20 mouse cellular contexts compared by ENCODE assay signal in genomic region chr15:78435681-78436080, GRCm38 (mm10). TPM values are rescaled to one million over a fixed set of nuclear protein-coding genes. Genes with fewer than 3 reads are reported as not detected.
DNase-seq lines count a peak whose midpoint lies in the region; ATAC-seq lines count a peak whose summit lies in the region.
"Had no signal": no experiment of that assay in that cellular context is flagged by ENCODE, and none has a peak within 500 bp of the region (broad histone marks: within the 10 kb centered on the region; RNA-seq: fewer than 3 reads in every experiment).

No protein-coding gene starts in this region.

- 68% methylated on average over 11 of the region's 11 CpGs for WGBS in hindbrain, embryonic 11.5 days
- 83% methylated on average over 11 of the region's 11 CpGs for WGBS in hindbrain, embryonic 14.5 days
- WGBS in limb, embryonic 10.5 days: 87% methylated on average over 11 of the region's 11 CpGs

- H3K9ac ChIP-seq in hindbrain, embryonic 11.5 days (ENCODE audit: low read depth, low read length): no peak overlapping the region
- H3K9ac ChIP-seq in hindbrain, embryonic 14.5 days: no peak overlapping the region
- H3K9ac ChIP-seq: midbrain, embryonic 15.5 days had no signal

- 0 out of 2 replicates have a peak, but pooled peaks have one; percentile 5 for ATAC-seq in hindbrain, embryonic 11.5 days (ENCODE audit: low FRiP score)
- no peak for ATAC-seq in hindbrain, embryonic 14.5 days (ENCODE audit: low FRiP score)
- ATAC-seq in megakaryocyte progenitor cell, adult 5-6 weeks (replicated peaks; ENCODE audit: poor library complexity): no peak
- ATAC-seq: inflammation-experienced regulatory T-cells, adult 6 months had no signal

- H3K4me1 ChIP-seq in hindbrain, embryonic 11.5 days (replicated peaks; ENCODE audit: control insufficient read depth, insufficient read depth, low read length): peaks cover 16% of the 10 kb centered on the region
- peaks cover 14% of the 10 kb centered on the region; the same call in 1 of the 2 replicates for H3K4me1 ChIP-seq in hindbrain, embryonic 14.5 days (replicated peaks; ENCODE audit: control insufficient read depth, insufficient read depth, low read length)
- H3K4me1 ChIP-seq in limb, embryonic 10.5 days: peaks cover 54% of the 10 kb centered on the region

- H3K36me3 ChIP-seq in hindbrain, embryonic 11.5 days (ENCODE audit: control insufficient read depth, insufficient read depth, low read length): 0 out of 2 replicates have a peak, but pooled peaks cover 3% of the 10 kb centered on the region
- H3K36me3 ChIP-seq in hindbrain, embryonic 14.5 days (replicated peaks; ENCODE audit: control insufficient read depth, insufficient read depth): peaks cover 41% of the 10 kb centered on the region
- peaks cover 54% of the 10 kb centered on the region for H3K36me3 ChIP-seq in limb, embryonic 10.5 days

- no peaks in the 10 kb centered on the region for H3K9me3 ChIP-seq in hindbrain, embryonic 11.5 days (ENCODE audit: control insufficient read depth, low read length)
- H3K9me3 ChIP-seq in hindbrain, embryonic 14.5 days (ENCODE audit: control insufficient read depth, low read length): no peaks in the 10 kb centered on the region
- H3K9me3 ChIP-seq in limb, embryonic 10.5 days (replicated peaks): no peaks in the 10 kb centered on the region
- H3K9me3 ChIP-seq: limb, embryonic 15.5 days; midbrain, embryonic 15.5 days had no signal

- H3K27me3 ChIP-seq in hindbrain, embryonic 11.5 days (ENCODE audit: control insufficient read depth, insufficient read depth, low read length): no peaks in the 10 kb centered on the region
- H3K27me3 ChIP-seq in hindbrain, embryonic 14.5 days (ENCODE audit: control insufficient read depth, insufficient read depth, low read length): no peaks in the 10 kb centered on the region
- peaks cover 37% of the 10 kb centered on the region for H3K27me3 ChIP-seq in limb, embryonic 10.5 days (ENCODE audit: low read depth, poor library complexity, severe bottlenecking)

- H3K4me2 ChIP-seq in hindbrain, embryonic 11.5 days (replicated peaks; ENCODE audit: low read depth, low read length): no peak overlapping the region
- no peak overlapping the region for H3K4me2 ChIP-seq in hindbrain, embryonic 14.5 days (replicated peaks)
- H3K4me2 ChIP-seq: midbrain, embryonic 15.5 days had no signal

- H3K4me3 ChIP-seq in hindbrain, embryonic 11.5 days (ENCODE audit: low read depth, low read length): no peak overlapping the region
- H3K4me3 ChIP-seq in hindbrain, embryonic 14.5 days (replicated peaks; ENCODE audit: low read length): no peak overlapping the region
- no peak overlapping the region for H3K4me3 ChIP-seq in limb, embryonic 10.5 days
- H3K4me3 ChIP-seq: midbrain, embryonic 15.5 days had no signal

- no peak overlapping the region for H3K27ac ChIP-seq in hindbrain, embryonic 11.5 days (ENCODE audit: low read depth, low read length)
- H3K27ac ChIP-seq in hindbrain, embryonic 14.5 days: no peak overlapping the region
- H3K27ac ChIP-seq in limb, embryonic 10.5 days: peak overlapping the region; percentile 75; the same call in 1 of the 2 replicates
- H3K27ac ChIP-seq: midbrain, embryonic 15.5 days had no signal

- peak; percentile 33 for DNase-seq in cerebellum, adult 11 months
- DNase-seq in cerebellum, postnatal 4 days (ENCODE audit: low spot score in 2 of 2): no peak
- no peak for DNase-seq in hindbrain, embryonic 11.5 days (ENCODE audit: low spot score)
- no peak for DNase-seq in hindbrain, embryonic 14.5 days (ENCODE audit: low spot score)
- peak; percentile 39 for DNase-seq in ovary, postnatal 36 days (ENCODE audit: low spot score)
- no peak for DNase-seq in ovary, postnatal 10 days (ENCODE audit: low spot score)
- no peak for DNase-seq in limb, embryonic 10.5 days (ENCODE audit: low spot score)
- DNase-seq: cerebellum, postnatal 10 days; lung, adult 18-20 months; lung, postnatal 36 days had no signal

RNA-seq across cellular contexts. Expression of gene Kctd17, which starts 7.3 kb away (rescaled TPM):
- polyA plus RNA-seq in hindbrain, embryonic 11.5 days (2014; fragmentation: Nextera tagmentation; extraction: Ambion mirVana): 62.7 and 65.8 TPM in 2 replicates
- 134 and 141 TPM in 2 replicates for polyA plus RNA-seq in hindbrain, embryonic 14.5 days (2014; fragmentation: Nextera tagmentation; extraction: Ambion mirVana)
- polyA plus RNA-seq in limb, embryonic 10.5 days (2016; fragmentation: Nextera tagmentation; extraction: Ambion mirVana): 42.8 and 49.9 TPM in 2 replicates
- total RNA-seq in megakaryocyte progenitor cell, adult 5-6 weeks (2015): 7.6 and 8.0 TPM in 2 replicates
- total RNA-seq in megakaryocyte progenitor cell, adult 5-6 weeks (2017): 8.3 and 10.3 TPM in 2 replicates

RNA-seq across cellular contexts. Expression of gene Mpst, which starts 29.5 kb away (rescaled TPM):
- 2.6 and 2.7 TPM in 2 replicates for polyA plus RNA-seq in hindbrain, embryonic 11.5 days (2014; fragmentation: Nextera tagmentation; extraction: Ambion mirVana)
- 3.2 and 4.2 TPM in 2 replicates for polyA plus RNA-seq in hindbrain, embryonic 14.5 days (2014; fragmentation: Nextera tagmentation; extraction: Ambion mirVana)
- polyA plus RNA-seq in limb, embryonic 10.5 days (2016; fragmentation: Nextera tagmentation; extraction: Ambion mirVana): 1.1 and 2.1 TPM in 2 replicates
- 3.4 and 5.9 TPM in 2 replicates for total RNA-seq in megakaryocyte progenitor cell, adult 5-6 weeks (2015)
- 22.7 and 37.3 TPM in 2 replicates for total RNA-seq in megakaryocyte progenitor cell, adult 5-6 weeks (2017)

RNA-seq across cellular contexts. Expression of gene Tst, which starts 30.0 kb away (rescaled TPM):
- polyA plus RNA-seq in hindbrain, embryonic 11.5 days (2014; fragmentation: Nextera tagmentation; extraction: Ambion mirVana): 8.5 TPM in 2 replicates
- polyA plus RNA-seq in hindbrain, embryonic 14.5 days (2014; fragmentation: Nextera tagmentation; extraction: Ambion mirVana): 21.4 and 23.7 TPM in 2 replicates
- 8.1 and 8.5 TPM in 2 replicates for polyA plus RNA-seq in limb, embryonic 10.5 days (2016; fragmentation: Nextera tagmentation; extraction: Ambion mirVana)
- total RNA-seq in megakaryocyte progenitor cell, adult 5-6 weeks (2015): 23.3 and 37.7 TPM in 2 replicates
- total RNA-seq in megakaryocyte progenitor cell, adult 5-6 weeks (2017): 9.8 and 16.2 TPM in 2 replicates

RNA-seq across cellular contexts. Expression of gene Tmprss6, which starts 32.8 kb away (rescaled TPM):
- polyA plus RNA-seq in hindbrain, embryonic 11.5 days (2014; fragmentation: Nextera tagmentation; extraction: Ambion mirVana): 0.05 and 0.24 TPM in 2 replicates
- polyA plus RNA-seq in hindbrain, embryonic 14.5 days (2014; fragmentation: Nextera tagmentation; extraction: Ambion mirVana): 0.48 and 1.1 TPM in 2 replicates
- polyA plus RNA-seq in limb, embryonic 10.5 days (2016; fragmentation: Nextera tagmentation; extraction: Ambion mirVana): 0.06 TPM in 1 of 2 replicates, not detected in the other
- not detected in 2 replicates for total RNA-seq in megakaryocyte progenitor cell, adult 5-6 weeks (2015)
- not detected in 2 replicates for total RNA-seq in megakaryocyte progenitor cell, adult 5-6 weeks (2017)
- polyA plus RNA-seq: inflammation-experienced regulatory T-cells, adult 6 months had no signal

RNA-seq across cellular contexts. Expression of gene Tex33, which starts 40.0 kb away (rescaled TPM):
- polyA plus RNA-seq in hindbrain, embryonic 11.5 days (2014; fragmentation: Nextera tagmentation; extraction: Ambion mirVana): not detected in 2 replicates
- not detected in 2 replicates for polyA plus RNA-seq in hindbrain, embryonic 14.5 days (2014; fragmentation: Nextera tagmentation; extraction: Ambion mirVana)
- not detected in 2 replicates for polyA plus RNA-seq in limb, embryonic 10.5 days (2016; fragmentation: Nextera tagmentation; extraction: Ambion mirVana)
- not detected in 2 replicates for total RNA-seq in megakaryocyte progenitor cell, adult 5-6 weeks (2015)
- not detected in 2 replicates for total RNA-seq in megakaryocyte progenitor cell, adult 5-6 weeks (2017)
- total RNA-seq: gastrocnemius, postnatal 4 days; layer of hippocampus, adult 8-10 months had no signal
- polyA plus RNA-seq: embryonic facial prominence, embryonic 11.5 days; heart, embryonic 16.5 days; inflammation-experienced regulatory T-cells, adult 6 months; kidney, embryonic 16.5 days; limb, embryonic 15.5 days; midbrain, embryonic 15.5 days; stomach, embryonic 14.5 days had no signal

Comparison
In these comparisons a context has a peak if more than half of its experiments do, and no peak if none do; other contexts are left out.
1. DNase-seq: peak in cerebellum, adult 11 months (single experiment) and ovary, postnatal 36 days (single experiment); none in cerebellum, postnatal 4 days (0 of 2), hindbrain, embryonic 11.5 days (single experiment), hindbrain, embryonic 14.5 days (single experiment), ovary, postnatal 10 days (single experiment) and limb, embryonic 10.5 days (single experiment).